Mouse (Mus musculus): ENCODE measurements around the gene Ppp1r12a.

Ppp1r12a gene

GRCm38 (mm10) chr10:108162297-108163020 lies 466 bp downstream of the Ppp1r12a start:
- no peak for DNase-seq (ENCODE audit: low read depth)

DNA sequence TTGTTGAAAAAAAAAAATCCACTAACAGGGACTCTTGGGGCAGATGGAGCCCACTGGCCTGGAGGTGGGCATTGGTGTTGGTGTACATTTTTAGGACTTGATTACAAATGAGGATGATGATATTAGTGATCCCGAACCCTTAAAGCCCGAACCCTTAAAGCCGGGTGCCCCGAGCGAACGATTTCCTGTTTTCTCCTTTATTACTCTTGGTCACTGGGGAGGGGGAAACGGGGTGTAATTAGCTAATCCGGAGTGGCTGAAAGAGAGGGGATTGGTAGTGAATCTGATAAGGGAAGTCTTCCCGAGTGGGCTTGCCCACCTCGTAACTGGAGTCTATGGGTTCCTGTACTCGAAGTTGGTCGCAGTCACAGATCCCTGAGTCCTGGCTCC lies 1.0 kb downstream of the Ppp1r12a start:
- no peak for DNase-seq (ENCODE audit: low read depth)

DNA sequence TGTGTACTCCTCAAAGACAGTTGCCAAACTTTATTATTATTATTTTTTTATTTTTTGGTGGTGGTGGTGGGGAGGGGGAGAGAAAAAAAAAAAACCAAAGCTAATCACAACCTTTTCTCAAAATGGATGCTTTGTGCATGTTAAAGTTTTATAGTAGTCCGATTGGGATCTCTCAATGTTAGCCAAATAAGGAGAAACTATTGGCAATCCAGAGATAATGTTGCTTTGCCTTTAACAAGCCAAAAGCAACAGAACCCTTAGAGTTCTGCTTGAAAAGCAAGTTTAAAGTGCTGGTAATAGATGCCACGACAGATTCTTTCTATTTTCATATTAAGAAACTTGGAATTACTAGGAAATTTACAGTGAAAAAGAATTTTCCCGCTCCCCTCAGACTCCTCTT lies 1.5 kb downstream of the Ppp1r12a start:
- DNase-seq (ENCODE audit: low read depth): no peak

- DNase-seq (ENCODE audit: low read depth): no peak
Observed at GRCm38 (mm10) chr10:108167823-108168222, 5.8 kb downstream of the Ppp1r12a start.

DNA sequence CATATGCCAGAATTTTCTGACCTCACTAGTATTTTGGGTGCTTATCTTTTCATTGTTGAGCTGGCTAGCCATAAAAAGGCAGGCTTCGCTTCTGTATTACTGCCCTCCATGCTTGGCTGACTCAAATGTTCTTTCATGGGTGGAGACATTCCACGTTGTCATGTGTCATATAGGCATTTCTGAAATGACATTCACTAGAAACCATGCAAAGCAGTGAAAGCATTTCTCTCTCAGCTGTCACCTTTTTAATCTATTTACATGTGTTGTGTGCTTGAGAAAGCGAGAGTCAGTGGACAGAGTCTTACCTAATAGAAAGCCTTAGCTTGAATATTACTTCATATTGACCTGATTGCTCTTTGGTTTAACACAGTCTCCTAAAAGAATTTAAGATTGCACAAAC lies 8.8 kb downstream of the Ppp1r12a start:
- DNase-seq (ENCODE audit: low read depth): no peak

- no peak for DNase-seq (ENCODE audit: low read depth)
Observed at GRCm38 (mm10) chr10:108171637-108172036, 9.6 kb downstream of the Ppp1r12a start.

GRCm38 (mm10) chr10:108172817-108173563 lies 11.0 kb downstream of the Ppp1r12a start:
- peak; percentile 58 for DNase-seq (ENCODE audit: low read depth)

DNA sequence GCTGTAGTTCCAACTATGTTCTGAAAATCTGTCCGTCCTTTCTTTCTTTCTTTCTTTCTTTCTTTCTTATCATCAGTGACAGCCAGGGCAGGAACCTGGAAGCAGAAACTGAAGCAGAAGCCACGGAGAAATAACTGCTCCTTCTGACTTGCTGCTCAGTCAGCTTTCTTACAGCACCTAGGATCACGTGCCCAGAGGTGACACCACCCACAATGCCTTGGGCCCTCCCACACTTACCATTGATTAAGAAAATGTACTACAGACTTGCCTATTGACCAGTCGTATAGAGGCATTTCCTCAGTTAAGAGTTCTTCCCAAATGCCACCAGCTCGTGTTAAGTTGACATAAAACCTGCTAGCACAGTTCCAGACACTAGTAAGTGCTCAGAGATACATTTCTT lies 12.1 kb downstream of the Ppp1r12a start:
- no peak for DNase-seq (ENCODE audit: low read depth)

DNA sequence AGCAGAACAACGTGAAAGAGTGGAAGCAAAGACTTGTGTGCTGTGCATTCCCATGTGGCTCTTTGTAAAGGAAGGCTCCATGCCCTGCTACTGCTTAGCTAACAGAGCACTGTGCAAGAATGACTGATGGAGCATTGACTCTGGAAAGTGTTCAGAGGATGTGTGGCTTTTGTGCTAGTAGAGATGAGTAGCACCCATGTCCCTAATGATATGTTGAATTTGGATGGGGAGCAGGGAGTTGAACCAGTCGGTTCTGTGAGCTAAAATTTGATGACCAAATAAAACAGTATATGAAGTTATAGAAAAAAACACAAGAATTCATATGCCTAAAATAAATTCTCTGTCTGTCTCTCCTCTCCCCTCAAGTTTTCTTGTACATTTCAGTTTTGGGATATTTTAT lies 13.9 kb downstream of the Ppp1r12a start:
- no peak for DNase-seq (ENCODE audit: low read depth)

- no peak for DNase-seq (ENCODE audit: low read depth)
Observed at GRCm38 (mm10) chr10:108178285-108178848, 16.4 kb downstream of the Ppp1r12a start.

DNA sequence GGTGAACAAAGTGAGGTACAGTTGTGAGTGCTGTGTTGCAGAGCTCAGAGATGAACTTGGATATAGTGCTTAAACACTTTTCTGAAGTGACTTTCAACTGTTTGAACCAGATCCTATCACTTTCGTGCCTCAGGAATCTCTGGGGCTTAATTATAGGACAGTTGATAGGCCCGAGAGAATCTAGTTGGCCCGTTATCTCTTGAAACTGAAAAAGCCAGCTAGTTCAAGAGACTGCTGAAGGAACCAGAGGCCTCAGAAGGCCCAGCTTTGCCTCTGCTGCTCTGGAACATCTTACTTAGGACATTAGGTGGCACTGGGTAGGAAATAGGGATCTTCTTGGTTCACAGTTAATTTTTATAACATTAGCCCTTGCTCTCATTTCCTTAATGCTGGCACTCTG lies 17.4 kb downstream of the Ppp1r12a start:
- DNase-seq (ENCODE audit: low read depth): no peak

DNA sequence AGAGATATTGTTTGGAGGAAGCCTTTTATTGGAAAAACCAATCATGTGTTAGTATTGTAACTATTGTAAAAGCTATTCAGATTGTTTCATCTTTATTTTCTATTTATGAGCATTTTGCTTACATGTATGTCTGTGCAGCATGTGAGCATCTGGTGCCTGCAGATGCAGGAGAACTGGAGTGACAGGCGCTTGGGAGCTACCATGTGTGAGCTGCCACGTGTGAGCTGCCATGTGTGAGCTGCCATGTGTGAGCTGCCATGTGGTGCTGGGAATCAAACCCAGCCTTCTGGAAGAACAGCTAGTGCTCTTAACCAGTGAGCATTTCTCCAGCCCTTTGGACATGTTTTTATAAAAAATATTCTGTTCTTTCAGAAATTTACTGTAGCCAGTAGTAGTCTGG lies 18.3 kb downstream of the Ppp1r12a start:
- DNase-seq (ENCODE audit: low read depth): no peak

GRCm38 (mm10) chr10:108181893-108182292 lies 19.9 kb downstream of the Ppp1r12a start:
- no peak for DNase-seq (ENCODE audit: low read depth)

GRCm38 (mm10) chr10:108182386-108182785 lies 20.4 kb downstream of the Ppp1r12a start:
- DNase-seq (ENCODE audit: low read depth): no peak

GRCm38 (mm10) chr10:108184763-108185162 lies 22.8 kb downstream of the Ppp1r12a start:
- no peak for DNase-seq (ENCODE audit: low read depth)

DNA sequence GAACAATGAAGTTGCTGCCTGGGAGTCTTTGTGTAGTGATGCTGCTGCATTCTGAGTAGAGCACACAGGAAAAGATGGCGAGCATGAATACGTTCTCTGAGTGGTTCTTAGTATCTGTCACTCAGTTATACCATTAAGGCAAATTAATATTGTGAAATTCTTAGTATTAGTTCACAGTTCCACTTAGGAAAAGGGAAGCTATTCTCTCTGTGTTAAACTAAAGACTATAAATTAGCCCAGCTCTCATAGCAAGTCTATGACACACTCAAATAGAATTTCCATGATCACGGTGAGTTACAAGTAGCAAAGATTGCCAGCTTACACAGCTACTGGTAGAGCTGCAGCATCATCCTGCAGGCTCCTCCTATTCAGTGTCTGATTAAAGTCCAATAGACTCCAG lies 23.3 kb downstream of the Ppp1r12a start:
- DNase-seq (ENCODE audit: low read depth): no peak

DNA sequence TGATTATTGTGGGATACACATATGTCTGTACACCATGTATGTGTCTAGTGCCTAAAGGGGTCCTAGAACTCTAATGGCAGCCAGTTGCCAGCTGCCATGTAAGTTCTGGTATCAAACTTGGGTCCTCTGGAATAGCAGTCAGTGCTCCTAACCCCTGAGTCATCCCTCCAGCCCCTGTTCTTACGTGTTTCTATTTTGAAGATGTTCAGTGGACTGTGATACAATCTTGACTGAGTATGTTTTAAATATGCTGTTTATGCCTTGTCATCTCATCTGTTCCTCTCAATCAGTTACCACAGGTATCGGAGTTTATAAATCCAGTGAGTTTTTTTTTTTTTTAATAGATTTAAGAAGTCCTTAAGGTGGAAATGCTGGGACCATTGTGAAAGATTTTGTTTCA lies 27.3 kb downstream of the Ppp1r12a start:
- DNase-seq (ENCODE audit: low read depth): no peak

DNA sequence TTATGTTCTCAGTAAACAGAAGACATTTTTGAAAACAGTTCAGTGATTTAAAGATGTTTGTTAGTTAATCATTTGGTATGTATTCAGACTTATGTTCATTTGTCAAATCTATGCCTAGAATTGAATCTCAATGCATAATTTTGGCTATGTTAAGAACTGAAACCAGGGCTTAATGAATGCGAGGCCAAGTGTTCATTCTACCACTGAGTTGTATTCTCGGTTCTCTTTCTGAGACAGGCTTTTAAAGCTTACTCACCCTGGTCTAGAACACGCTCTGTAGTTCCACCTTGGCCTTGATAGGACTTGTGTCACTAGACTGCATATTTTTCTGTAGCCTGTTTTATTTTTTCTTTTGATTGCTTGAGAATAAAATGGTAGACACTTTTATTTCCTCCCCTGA lies 28.0 kb downstream of the Ppp1r12a start:
- no peak for DNase-seq (ENCODE audit: low read depth)

DNA sequence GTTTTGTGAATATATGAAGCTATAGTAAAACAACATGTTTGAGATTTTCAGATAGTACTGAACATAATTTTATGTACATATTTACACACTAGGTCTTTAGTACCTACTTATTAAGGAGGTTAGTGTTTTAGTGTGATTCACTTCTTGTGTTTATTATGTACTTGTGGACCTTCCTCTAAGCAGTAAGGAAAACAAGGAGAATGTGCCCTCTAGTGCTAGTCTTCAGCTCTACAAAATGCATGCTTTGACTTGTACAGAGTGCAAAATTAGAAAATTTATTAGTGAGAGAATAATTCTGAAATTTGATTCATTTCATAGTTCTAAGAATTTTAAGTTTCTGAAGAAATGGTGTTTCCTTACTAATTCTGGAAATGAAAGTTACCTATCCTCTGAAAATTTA lies 28.6 kb downstream of the Ppp1r12a start:
- DNase-seq (ENCODE audit: low read depth): no peak

GRCm38 (mm10) chr10:108191381-108191787 lies 29.4 kb downstream of the Ppp1r12a start:
- no peak for DNase-seq (ENCODE audit: low read depth)

GRCm38 (mm10) chr10:108192306-108192705 lies 30.3 kb downstream of the Ppp1r12a start:
- no peak for DNase-seq (ENCODE audit: low read depth)

DNA sequence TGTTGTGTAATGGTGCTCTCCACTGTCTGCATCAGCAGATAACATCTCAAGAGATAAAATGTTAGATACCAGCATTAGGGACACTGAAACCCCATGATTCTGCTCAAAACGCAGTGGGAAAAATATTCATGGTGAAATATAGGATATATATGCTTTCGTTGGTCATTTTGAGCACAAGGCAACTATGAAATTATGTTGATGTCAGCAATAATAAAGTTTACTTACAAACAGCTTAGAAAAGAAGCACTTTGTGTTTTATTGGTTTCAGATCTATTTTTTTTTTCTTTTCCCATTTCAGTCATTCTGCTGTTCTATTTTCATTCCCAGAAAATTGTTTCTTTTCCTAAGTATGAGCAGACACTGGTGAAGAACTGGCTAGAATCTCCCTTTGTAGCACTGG lies 34.1 kb downstream of the Ppp1r12a start:
- no peak for DNase-seq (ENCODE audit: low read depth)

DNA sequence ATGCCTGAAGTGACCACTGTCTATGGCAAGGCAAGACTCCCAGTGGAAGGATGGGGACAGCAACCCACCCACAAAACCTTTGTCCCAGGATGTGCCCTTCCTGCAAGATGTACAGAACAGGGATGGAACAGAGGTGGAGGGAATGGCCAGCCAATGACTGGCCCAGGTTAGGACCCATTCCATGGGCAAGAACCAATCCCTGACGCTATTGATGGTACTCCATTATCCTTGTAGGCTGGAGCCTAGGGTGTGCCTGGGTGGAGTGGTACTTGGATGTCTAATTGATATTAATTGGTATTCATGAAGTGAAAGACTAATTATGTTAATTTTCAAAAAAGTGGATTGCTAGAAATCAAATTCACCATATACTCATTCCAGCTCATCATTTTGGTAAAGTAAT lies 35.5 kb downstream of the Ppp1r12a start:
- no peak for DNase-seq (ENCODE audit: low read depth)
